Mouse (Mus musculus) CH12.LX (cell line): ENCODE data around the gene Tbx6. TPM values are rescaled to one million over a fixed set of nuclear protein-coding genes. Genes with fewer than 3 reads are reported as not detected.

Source experiments
- DNase-seq: peaks from one replicate; pipeline ENCODE4 v3.0.0-alpha.2; 2013; ENCODE audit errors: extremely low read depth
- H3K27ac ChIP-seq: 2 replicates; pipeline ENCODE4 v1.5.1; 2012; ENCODE audit warnings: low read depth, mild to moderate bottlenecking, control low read depth, moderate library complexity; ENCODE audit not compliant: insufficient read depth
- H3K27me3 ChIP-seq: replicated peaks from 2 replicates; pipeline ENCODE3; 2012; ENCODE audit warnings: inconsistent platforms
- H3K36me3 ChIP-seq, 2 experiments: replicated peaks in 1 of 2; 2 replicates each; pipeline versions ENCODE3 to v1.6.1; 2012; ENCODE audit warnings: inconsistent platforms in 1 of 2, low read length in 1 of 2, mild to moderate bottlenecking in 1 of 2, mixed read lengths in 1 of 2, moderate library complexity in 1 of 2; ENCODE audit not compliant: control insufficient read depth in 1 of 2, insufficient read depth in 1 of 2
- H3K4me1 ChIP-seq, 2 experiments: 2 replicates each; pipeline ENCODE4 v1.6.1; 2012; ENCODE audit warnings: inconsistent platforms in 1 of 2, moderate library complexity in 1 of 2; ENCODE audit not compliant: insufficient read depth in 2 of 2, control insufficient read depth in 1 of 2
- H3K4me2 ChIP-seq: 2 replicates; pipeline ENCODE4 v1.6.1; 2012; ENCODE audit warnings: low read depth, mild to moderate bottlenecking, control low read depth; ENCODE audit not compliant: poor library complexity, insufficient read depth, severe bottlenecking
- H3K4me3 ChIP-seq, 3 experiments: fragments of 150-350 bp in 1 of 3; sonication (generic) in 1 of 3; replicated peaks in 1 of 3; 2 replicates each; pipeline versions ENCODE3 to v1.5.1; 2011 to 2012; ENCODE audit warnings: low read depth in 2 of 3, low read length in 2 of 3, mild to moderate bottlenecking in 2 of 3, moderate library complexity in 2 of 3, control low read depth in 1 of 3, improper control_type of control experiment in 1 of 3, inconsistent platforms in 1 of 3, mixed read lengths in 1 of 3; ENCODE audit not compliant: poor library complexity in 1 of 3
- H3K79me2 ChIP-seq: replicated peaks from 2 replicates; pipeline ENCODE4 v1.6.1; 2012; ENCODE audit warnings: mild to moderate bottlenecking, moderate library complexity; ENCODE audit not compliant: control insufficient read depth, poor library complexity, insufficient read depth, severe bottlenecking; ENCODE audit errors: extremely low read depth
- H3K9ac ChIP-seq: 2 replicates; pipeline ENCODE4 v1.6.1; 2012; ENCODE audit warnings: low read depth, mild to moderate bottlenecking, control low read depth, moderate library complexity; ENCODE audit not compliant: insufficient read depth
- H3K9me3 ChIP-seq: replicated peaks from 2 replicates; pipeline ENCODE3; 2012; ENCODE audit warnings: low read length, inconsistent platforms, mixed read lengths
- CHD1 ChIP-seq: IDR thresholded peaks from 2 replicates; pipeline ENCODE4 v1.6.1; 2012; ENCODE audit warnings: low read depth, low read length, improper control_type of control experiment, inconsistent platforms
- GABPA ChIP-seq: IDR thresholded peaks from 2 replicates; pipeline ENCODE4 v1.6.1; 2012; ENCODE audit warnings: low read depth, low read length, improper control_type of control experiment, inconsistent platforms; ENCODE audit not compliant: insufficient replicate concordance
- MAZ ChIP-seq: IDR thresholded peaks from 2 replicates; pipeline ENCODE4 v1.6.1; 2012; ENCODE audit warnings: low read depth, mild to moderate bottlenecking, inconsistent platforms, low read length, improper control_type of control experiment, moderate library complexity
- MEF2A ChIP-seq: IDR thresholded peaks from 2 replicates; pipeline ENCODE4 v1.6.1; 2014; ENCODE audit warnings: low read depth, mild to moderate bottlenecking, inconsistent platforms, low read length, improper control_type of control experiment, borderline replicate concordance
- PAX5 ChIP-seq: IDR thresholded peaks from 2 replicates; pipeline ENCODE4 v1.6.1; 2012; ENCODE audit warnings: low read length, inconsistent platforms, mixed read lengths
- POLR2A ChIP-seq: IDR thresholded peaks from 2 replicates; pipeline ENCODE4 v1.6.1; 2011; ENCODE audit warnings: low read depth, mild to moderate bottlenecking, improper control_type of control experiment, low read length
- POLR2AphosphoS2 ChIP-seq: IDR thresholded peaks from 2 replicates; pipeline ENCODE4 v1.6.1; 2011; ENCODE audit warnings: low read depth, low read length, improper control_type of control experiment
- RAD21 ChIP-seq: IDR thresholded peaks from 2 replicates; pipeline ENCODE4 v1.6.1; 2011; ENCODE audit warnings: low read depth, mild to moderate bottlenecking, low read length, improper control_type of control experiment, moderate library complexity
- RCOR1 ChIP-seq: conservative IDR thresholded peaks from 2 replicates; pipeline ENCODE4 v1.6.1; 2012; ENCODE audit warnings: low read depth, mild to moderate bottlenecking, inconsistent platforms, low read length, improper control_type of control experiment
- SIN3A ChIP-seq: IDR thresholded peaks from 2 replicates; pipeline ENCODE4 v1.6.1; 2012; ENCODE audit warnings: low read length, improper control_type of control experiment, inconsistent platforms
- TBP ChIP-seq: conservative IDR thresholded peaks from 2 replicates; pipeline ENCODE4 v1.6.1; 2011; ENCODE audit warnings: low read depth, low read length, improper control_type of control experiment
- USF1 ChIP-seq: IDR thresholded peaks from 2 replicates; pipeline ENCODE4 v1.6.1; 2014; ENCODE audit warnings: low read depth, mild to moderate bottlenecking, inconsistent platforms, low read length, improper control_type of control experiment
- ZC3H11A ChIP-seq: IDR thresholded peaks from 2 replicates; pipeline ENCODE4 v1.6.1; 2012; ENCODE audit warnings: low read depth, mild to moderate bottlenecking, inconsistent platforms, low read length, improper control_type of control experiment
- ZMIZ1 ChIP-seq: IDR thresholded peaks from 2 replicates; pipeline ENCODE4 v1.6.1; 2012; ENCODE audit warnings: low read depth, mild to moderate bottlenecking, inconsistent platforms, low read length, improper control_type of control experiment
- dilution Hi-C: fragments of 300-500 bp; cut with MboI; formaldehyde crosslinking; loops from 2 replicates; pipeline ENCODE4 v1.14.3; 2020; ENCODE audit warnings: low sequenced_read_pairs; ENCODE audit not compliant: extremely low pct_unique_long_range_greater_than_20kb, extremely low pct_ligation_motif_present
- in situ Hi-C: fragments of 300-500 bp; cut with MboI; formaldehyde crosslinking; loops from 3 replicates; pipeline ENCODE4 v1.14.3; 2019; ENCODE audit warnings: low sequenced_read_pairs, low pct_ligation_motif_present, low pct_unique_long_range_greater_than_20kb, mixed read lengths
- polyA plus RNA-seq: library from polyadenylated mRNA; unstranded; fragments of >175 nt; gene quantifications from 2 replicates; pipeline ENCODE4 v1.2.1, GENCODE M21; 2012; ENCODE audit warnings: low read depth; ENCODE audit not compliant: insufficient read length
- total RNA-seq, 2 experiments: library from RNA; depleted of rRNA; stranded (reverse); fragments of 300-350 nt in 1 of 2; fragments of >200 nt in 1 of 2; gene quantifications; 2 replicates each; pipeline ENCODE4 v1.2.3; 2012 to 2014

Gene Tbx6
- total RNA-seq (2012; rRNA removed): 15.2 and 15.8 TPM in 2 replicates
- 12.3 and 12.8 TPM in 2 replicates for total RNA-seq (2014; rRNA removed)
- polyA plus RNA-seq: 29.2 and 31.5 TPM in 2 replicates

GRCm38 (mm10) chr7:126780971-126781635 lies at the start of gene Tbx6:
Gene Tbx6 (plus strand): TSS chr7:126781483.
- TF ChIP-seq USF1 (no peak), MAZ (0 out of 2 replicates have a peak, but pooled peaks have one; percentile 4)
- Histone ChIP-seq H3K27me3 (no peaks in the 10 kb centered on the region), H3K4me3 (peak within 1 kb of the TSS in 2 of 3 experiments; percentile 2 to 34), H3K36me3 (peaks cover 69 to 82% of the 10 kb centered on the region in 2 experiments), H3K27ac (peak within 1 kb of the TSS; percentile 14; the same call in 1 of the 2 replicates), H3K4me1 (peaks cover 11 to 74% of the 10 kb centered on the region in 2 experiments), H3K9me3 (peaks cover 5% of the 10 kb centered on the region), H3K79me2 (peaks cover 2% of the 10 kb centered on the region; the same call in 1 of the 2 replicates), H3K4me2 (peak within 1 kb of the TSS; percentile 3; the same call in 1 of the 2 replicates), H3K9ac (peak within 1 kb of the TSS; percentile 37; the same call in 1 of the 2 replicates)
- no peak for DNase-seq
- in situ Hi-C loops (loop anchor here (5.0 kb wide), 3 partner anchors 79 to 996 kb away; partner anchors contain the start of gene Setd1a), dilution Hi-C loops (no loop called here)

DNA sequence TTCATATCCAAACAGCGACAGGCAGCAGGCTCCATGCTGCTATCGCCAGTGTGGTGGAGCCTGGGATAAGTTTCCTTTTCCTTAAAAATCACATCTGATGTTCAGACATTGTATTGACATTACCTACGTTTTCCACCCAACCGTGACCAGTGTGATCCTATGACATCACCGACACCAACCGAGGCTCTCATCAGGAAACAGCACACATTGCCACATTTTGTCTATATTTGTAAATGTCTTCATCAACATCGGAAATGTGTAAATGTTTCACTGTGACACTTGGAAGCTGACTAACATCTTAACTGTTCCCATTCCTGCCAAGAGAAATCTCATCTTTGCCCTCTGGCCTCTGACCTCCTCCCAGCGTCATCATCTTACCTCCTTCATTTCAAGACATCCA lies 45.2 kb upstream of the Tbx6 start:
- no peak for DNase-seq
- no peaks in the 10 kb centered on the region for H3K27me3 ChIP-seq
- H3K4me3 ChIP-seq: no peak overlapping the region
- dilution Hi-C loops: no loop called here
- H3K27ac ChIP-seq: no peak overlapping the region
- no peaks in the 10 kb centered on the region for H3K79me2 ChIP-seq
- H3K9ac ChIP-seq: no peak overlapping the region
- no peak overlapping the region for H3K4me2 ChIP-seq
- H3K9me3 ChIP-seq: no peaks in the 10 kb centered on the region
- peaks cover under 1 to 3% of the 10 kb centered on the region in 2 experiments; a peak in 2 of 4 replicates for H3K4me1 ChIP-seq
- TF ChIP-seq SIN3A: no peak
- TF ChIP-seq, all 38 proteins: peak for 0
- in situ Hi-C loops: no loop called here
- no peaks in the 10 kb centered on the region for H3K36me3 ChIP-seq

- Histone ChIP-seq H3K4me1 (0 out of 4 replicates have a peak, but pooled peaks cover 0 to 7% of the 10 kb centered on the region in 2 experiments), H3K4me3 (no peak overlapping the region), H3K27ac (no peak overlapping the region)
- dilution Hi-C loops (no loop called here), in situ Hi-C loops (no loop called here)
- DNase-seq: no peak
- TF ChIP-seq RAD21 (no peak), CHD1 (no peak), POLR2AphosphoS2 (no peak), PAX5 (no peak), ZC3H11A (no peak), TBP (no peak), RCOR1 (no peak), ZMIZ1 (no peak), MEF2A (no peak), POLR2A (no peak), GABPA (no peak)
- TF ChIP-seq, all 38 proteins: peak for 0
- H3K9me3 ChIP-seq: no peaks in the 10 kb centered on the region
- H3K4me2 ChIP-seq: no peak overlapping the region
- no peak overlapping the region for H3K9ac ChIP-seq
- H3K79me2 ChIP-seq: no peaks in the 10 kb centered on the region
- no peaks in the 10 kb centered on the region for H3K27me3 ChIP-seq
- no peaks in the 10 kb centered on the region for H3K36me3 ChIP-seq
Observed at GRCm38 (mm10) chr7:126739551-126739950, 41.7 kb upstream of the Tbx6 start.
